Mouse (Mus musculus) kidney, postnatal 4 days (tissue): ENCODE measurements around the gene Trpm3.

Source experiments
- DNase-seq, 2 experiments: peaks; one replicate each; pipeline ENCODE4 v3.0.0; 2021; ENCODE audit warnings: mixed read lengths in 2 of 2

Gene Trpm3

GRCm38 (mm10) chr19:22138590-22139421, at the start of gene Trpm3:
TSS of gene Trpm3 (plus strand) at chr19:22139046.
- DNase-seq: peak; percentile 85 to 88

GRCm38 (mm10) chr19:22100582-22100981, 38.3 kb upstream of the Trpm3 start:
- peak in 1 of 2 experiments; percentile 1 for DNase-seq

- no peak for DNase-seq
These were observed 35.0 kb upstream of the Trpm3 start for GRCm38 (mm10) chr19:22103865-22104264.

- DNase-seq: no peak
These were observed 33.9 kb upstream of the Trpm3 start for GRCm38 (mm10) chr19:22104848-22105484.

GRCm38 (mm10) chr19:22105648-22106047, 33.2 kb upstream of the Trpm3 start:
- no peak for DNase-seq

DNA sequence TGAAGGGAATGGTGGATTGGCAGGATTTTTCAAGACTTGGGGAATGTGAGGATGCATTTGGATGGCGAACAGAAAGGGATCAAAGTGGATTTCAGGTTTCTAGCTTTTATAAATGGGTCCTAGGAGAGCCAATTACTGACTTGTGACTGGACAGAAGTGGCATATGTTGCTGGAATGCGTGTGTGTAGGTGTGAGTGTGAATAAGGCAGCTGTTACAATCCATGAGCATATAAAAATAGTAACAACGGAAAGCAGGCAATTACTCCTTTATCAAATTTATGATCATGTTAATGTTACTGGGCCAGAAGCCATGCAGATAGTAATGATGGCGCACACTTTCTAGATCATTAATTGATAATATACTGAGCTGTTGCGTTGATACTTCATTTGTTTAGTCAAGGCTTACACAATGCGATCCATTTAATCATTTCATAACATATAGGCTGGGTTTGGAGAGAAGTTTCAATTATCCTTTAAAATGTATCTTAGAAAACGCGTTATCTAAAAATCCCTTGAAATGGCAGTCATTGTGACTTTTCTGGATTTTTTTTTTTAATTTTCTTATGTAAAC, 29.9 kb upstream of the Trpm3 start:
- DNase-seq: no peak

DNA sequence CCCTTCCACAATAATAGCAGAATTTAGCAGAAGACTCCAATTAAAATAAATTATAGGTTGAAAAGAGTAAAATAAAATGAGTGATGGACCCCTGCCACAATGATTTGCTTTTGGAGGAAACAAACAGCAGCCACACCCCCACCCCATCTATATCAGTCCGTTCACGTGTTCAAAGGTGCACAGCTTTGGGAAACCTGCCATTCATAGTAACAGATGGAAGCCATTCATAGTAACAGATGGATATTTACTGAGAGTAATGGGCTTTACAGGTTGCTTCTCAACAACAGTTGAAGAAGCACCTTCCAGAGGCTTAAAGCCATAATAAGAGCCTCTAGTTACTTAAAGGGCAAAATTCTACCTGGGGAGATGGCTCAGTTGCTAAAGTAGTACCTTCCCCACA, 17.9 kb upstream of the Trpm3 start:
- no peak for DNase-seq

DNA sequence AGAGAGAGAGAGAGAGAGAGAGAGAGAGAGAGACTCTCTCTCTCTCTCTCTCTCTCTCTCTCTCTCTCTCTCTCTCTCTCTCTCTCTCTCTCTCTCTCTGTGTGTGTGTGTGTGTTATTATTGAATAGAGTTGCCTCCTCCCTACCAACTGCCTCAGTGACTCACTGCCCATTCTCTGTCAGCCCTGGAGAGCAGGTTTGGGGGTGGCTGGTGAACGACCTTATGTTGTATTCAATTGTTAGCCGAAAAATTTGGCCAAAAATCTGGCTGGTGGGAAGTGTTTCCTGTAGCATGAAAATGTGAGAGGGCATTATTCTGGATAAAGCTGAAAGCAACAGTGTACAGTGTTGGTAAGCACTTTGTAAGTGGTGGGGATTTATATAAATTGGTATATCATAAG, 17.2 kb upstream of the Trpm3 start:
- DNase-seq: no peak

DNA sequence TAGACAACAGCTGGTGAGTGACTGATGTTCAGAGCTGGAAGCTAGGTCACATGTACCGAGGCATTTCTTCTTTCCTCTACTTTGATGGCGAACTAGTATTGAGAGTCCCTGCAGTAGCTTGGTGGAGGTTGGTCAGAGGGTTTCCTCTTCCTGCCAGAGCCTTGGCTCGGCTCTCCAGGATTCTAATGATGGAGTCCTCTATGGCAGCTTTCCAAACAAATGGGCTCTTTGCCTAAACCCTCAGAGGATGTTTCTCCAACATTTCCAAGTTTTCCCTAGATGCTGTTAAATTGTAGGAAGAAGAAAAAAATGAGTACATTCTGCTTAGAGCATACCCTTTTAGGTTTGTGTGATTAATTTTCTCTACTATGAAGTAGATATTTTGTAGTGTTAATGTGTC, 6.2 kb upstream of the Trpm3 start:
- DNase-seq: peak in 1 of 2 experiments; percentile 1

DNA sequence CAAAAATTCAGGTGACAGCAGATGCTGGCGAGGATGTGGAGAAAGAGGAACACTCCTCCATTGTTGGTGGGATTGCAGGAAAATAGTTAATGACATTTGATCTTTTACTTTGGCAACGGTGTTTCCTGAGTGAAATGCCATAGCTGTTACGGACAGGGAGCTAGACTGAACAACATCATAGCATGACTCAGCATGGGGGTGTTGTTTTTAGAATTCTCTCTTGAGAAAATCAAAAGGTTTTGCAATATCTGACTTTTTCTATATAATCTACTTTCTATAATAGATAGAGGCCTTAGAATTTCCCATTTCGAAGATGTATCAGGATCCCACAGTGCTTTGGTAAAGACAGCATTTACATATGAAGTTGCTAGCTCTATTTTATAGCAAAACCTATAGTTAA, 39.7 kb downstream of the Trpm3 start:
- DNase-seq: no peak

DNA sequence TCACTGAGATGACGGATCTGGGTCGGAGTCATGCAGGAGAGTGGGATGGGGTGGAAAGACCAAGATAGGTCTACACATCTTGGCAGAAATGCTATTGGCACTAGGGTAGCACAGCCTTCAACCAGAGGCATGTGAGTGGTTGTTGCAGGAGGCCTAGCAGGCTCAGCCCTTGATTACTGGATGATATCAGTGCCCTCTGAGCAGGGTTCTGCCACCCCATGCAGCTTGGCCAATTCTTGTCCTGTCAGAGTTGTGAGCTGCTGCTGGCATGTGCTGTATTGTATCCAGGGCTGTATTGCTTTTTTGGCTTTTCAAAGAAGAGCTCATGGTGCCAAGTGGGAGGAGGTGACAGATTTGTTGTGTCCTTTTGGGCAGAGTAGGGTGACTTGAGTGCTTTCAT, 40.2 kb downstream of the Trpm3 start:
- no peak for DNase-seq

DNA sequence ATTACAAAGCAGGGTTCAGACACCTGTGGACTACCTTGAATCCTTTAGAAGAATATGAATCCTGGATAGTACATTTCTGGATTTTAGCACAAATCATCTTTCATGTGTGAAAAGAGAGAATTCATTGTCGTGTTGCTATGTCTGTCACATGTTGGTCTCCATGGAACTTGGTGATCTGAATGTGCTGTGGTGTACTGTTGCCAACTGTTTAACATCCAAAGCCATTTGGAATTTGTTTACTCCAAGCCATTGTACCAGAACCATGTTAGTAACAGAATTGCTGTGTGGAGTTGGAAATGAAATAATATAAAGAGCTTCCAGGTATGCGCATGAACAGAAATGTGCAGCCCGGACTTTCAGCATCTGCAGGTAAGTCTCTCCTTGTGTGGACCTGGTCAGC, 41.3 kb downstream of the Trpm3 start:
- no peak for DNase-seq

DNA sequence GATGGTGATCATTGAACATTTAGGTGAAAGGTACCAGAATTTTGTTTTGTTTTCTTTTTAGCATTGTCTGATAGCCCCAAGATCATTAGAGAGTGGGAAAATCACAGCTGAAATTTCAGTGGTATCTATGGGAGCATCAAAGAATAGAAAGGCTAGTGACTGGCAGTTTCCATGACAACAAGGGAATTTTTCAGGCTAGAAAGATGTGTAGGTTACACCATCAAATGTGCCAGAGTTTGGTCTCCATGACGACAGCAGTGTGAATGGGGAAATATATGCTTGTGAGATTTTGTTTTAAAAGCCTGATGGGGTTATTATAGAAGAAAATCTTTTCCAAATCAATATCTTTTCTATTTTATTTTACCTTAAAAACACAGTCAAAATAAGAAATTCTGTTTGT, 50.9 kb downstream of the Trpm3 start:
- no peak for DNase-seq

DNA sequence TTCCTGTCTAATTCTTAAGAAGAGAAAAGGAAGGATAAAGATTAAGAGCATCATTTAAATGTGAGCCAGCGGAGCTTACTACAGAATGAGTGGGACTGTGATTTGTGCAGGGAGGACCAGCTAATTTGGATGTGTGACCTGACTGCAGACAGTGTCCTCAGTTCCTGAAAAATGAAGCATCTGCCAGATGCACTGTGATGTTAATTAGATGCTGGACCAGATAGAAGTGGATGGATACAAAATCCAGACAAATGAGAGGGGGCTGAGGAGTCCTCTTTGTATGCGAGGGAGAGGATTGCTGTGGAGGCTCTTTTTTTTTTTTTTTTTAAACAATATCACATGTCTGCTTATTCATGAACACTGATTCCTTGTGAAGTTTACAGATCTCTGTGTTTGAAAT, 83.7 kb downstream of the Trpm3 start:
- DNase-seq: no peak

DNA sequence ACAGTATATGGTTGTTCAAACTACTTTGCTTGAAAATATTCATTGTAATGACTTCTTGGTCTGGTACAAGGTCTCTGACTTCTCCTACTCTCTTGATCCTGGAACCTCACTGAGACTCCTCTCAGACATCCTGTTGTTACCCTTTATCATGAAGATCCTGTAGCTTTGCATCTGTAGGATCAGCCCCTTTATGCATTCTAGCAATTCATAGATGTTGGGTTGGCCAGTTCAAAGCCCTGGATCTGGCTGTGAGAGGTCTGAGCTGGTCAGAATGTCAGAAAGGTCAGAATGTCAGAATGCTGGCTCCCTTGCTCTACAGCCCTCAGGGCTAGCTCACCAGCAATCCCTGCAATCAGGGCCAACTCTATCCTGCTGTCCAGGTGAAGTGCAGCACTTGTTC, 95.3 kb downstream of the Trpm3 start:
- DNase-seq: no peak

DNA sequence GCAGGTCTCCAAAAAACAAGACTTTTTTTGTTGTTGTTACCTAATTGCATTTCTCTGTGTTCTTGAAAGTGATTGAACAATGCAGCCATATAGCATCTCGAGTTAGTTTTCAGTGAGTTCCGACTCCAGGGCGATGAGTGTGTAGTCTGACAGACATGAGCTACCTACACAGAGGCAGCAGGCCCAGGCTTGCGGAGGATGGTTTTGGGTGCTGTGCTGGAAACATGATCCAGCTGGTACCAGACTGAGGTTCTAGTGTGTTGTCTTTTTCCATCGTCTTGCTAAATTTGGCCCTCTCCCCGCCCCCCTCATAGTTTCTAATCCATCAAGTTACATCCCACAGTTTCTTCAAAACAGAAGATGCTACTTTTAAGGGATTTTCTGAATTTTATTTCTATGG, 110.2 kb downstream of the Trpm3 start:
- no peak for DNase-seq

- DNase-seq: peak in 1 of 2 experiments; percentile 4
These were observed 134.1 kb downstream of the Trpm3 start for GRCm38 (mm10) chr19:22272916-22273315.

GRCm38 (mm10) chr19:22284651-22285050, 145.8 kb downstream of the Trpm3 start:
- DNase-seq: no peak

DNA sequence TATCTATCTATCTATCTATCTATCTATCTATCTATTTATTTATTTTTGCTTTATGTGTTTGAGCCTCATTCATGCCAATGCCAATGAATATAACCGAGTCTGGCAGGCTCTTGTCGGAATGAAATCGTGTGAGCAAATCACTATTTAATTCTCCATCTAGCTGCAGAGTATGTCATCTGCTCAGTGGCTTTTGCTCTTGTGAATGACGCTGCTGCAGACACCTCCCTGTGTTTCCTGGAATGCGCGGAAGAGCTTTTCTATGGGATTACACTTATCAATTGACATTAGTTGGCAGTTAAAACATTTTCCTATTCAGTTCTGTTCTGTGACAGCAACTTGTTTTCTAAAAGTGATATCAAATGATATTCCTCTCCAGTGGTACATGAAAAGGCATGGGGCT, 153.8 kb downstream of the Trpm3 start:
- no peak for DNase-seq

DNA sequence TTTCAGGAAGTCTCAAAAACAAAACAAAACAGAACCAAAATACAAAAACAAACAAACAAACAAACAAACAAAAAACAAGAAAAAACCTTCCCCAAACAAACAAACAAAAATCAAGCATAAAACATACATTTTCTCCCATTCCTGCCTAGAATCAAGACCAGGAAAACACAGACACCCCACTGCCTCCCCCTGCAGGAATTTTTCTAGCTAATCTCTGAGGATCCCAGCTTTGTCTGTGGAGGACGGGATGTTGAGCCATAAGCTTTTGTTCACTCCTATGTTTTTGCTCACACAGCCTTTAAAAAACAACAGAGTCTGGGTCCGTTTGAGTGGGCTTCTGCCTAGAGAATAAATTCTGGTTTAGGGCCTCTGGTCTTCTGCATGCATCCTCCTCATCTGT, 162.1 kb downstream of the Trpm3 start:
- DNase-seq: peak; percentile 5 to 21

- no peak for DNase-seq
These were observed 164.4 kb downstream of the Trpm3 start for GRCm38 (mm10) chr19:22303021-22303951.

DNA sequence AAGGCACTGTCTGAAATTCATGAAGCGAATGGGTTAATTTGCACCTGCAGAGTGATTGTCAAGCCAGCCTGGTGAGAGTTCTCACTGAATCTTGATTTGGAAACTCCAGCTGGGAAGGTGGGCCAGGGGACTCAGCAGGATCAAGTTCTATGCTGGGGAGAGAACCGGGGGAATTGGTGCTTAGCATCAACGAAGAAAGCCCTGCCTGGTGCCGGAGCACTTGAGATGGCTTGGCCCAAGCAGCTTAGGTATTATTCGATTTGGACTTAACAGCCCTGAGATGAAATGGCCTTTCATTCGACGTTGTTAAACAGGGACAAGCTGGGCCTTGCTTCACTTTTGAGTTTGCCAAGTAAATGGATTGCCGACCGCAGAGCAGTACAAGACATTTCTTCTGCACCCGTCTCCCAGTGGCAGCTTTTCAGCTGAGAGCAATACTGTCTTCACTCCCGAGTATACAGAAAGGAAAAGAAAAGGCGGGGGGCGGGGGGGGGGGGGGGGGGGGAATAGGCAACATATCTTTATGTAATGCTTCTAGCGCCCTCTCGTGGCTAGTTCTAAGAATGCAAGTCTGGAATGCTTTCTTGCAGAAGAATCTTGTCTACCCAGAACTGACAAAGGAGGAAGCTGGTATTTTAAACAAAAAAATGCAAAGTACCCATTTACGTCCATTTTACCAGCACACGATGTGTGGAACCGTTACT, 165.3 kb downstream of the Trpm3 start:
- peak; percentile 88 to 90 for DNase-seq
